Mouse (Mus musculus) limb, embryonic 11.5 days (tissue): ENCODE data around the gene Atoh1. TPM values are rescaled to one million over a fixed set of nuclear protein-coding genes. Genes with fewer than 3 reads are reported as not detected.

Experiments
- ATAC-seq: fragments of 200-750 bp; cut with Nextera tagmentation; 2 replicates; pipeline ENCODE4 v1.8.0; 2017; ENCODE audit warnings: low read depth; ENCODE audit not compliant: insufficient number of reproducible peaks, low FRiP score, low TSS enrichment
- DNase-seq: peaks from one replicate; pipeline ENCODE4 v3.0.0-alpha.2; 2015; ENCODE audit warnings: low spot score
- H3K27ac ChIP-seq: fragments of 300-500 bp; sonication (generic); replicated peaks from 2 replicates; pipeline ENCODE4 v1.5.1; 2014; ENCODE audit warnings: low read depth, mild to moderate bottlenecking, low read length
- H3K27me3 ChIP-seq: fragments of 300-500 bp; sonication (generic); 2 replicates; pipeline ENCODE4 v1.6.1; 2014; ENCODE audit warnings: mild to moderate bottlenecking, low read length, mixed read lengths; ENCODE audit not compliant: control insufficient read depth, insufficient read depth
- H3K36me3 ChIP-seq: fragments of 300-500 bp; sonication (generic); 2 replicates; pipeline ENCODE4 v1.6.1; 2014; ENCODE audit warnings: mild to moderate bottlenecking, low read length, moderate library complexity, mixed read lengths; ENCODE audit not compliant: control insufficient read depth, insufficient read depth
- H3K4me1 ChIP-seq: fragments of 300-500 bp; sonication (generic); 2 replicates; pipeline ENCODE4 v1.6.1; 2014; ENCODE audit warnings: low read length, mixed read lengths; ENCODE audit not compliant: control insufficient read depth, insufficient read depth
- H3K4me2 ChIP-seq: fragments of 300-500 bp; sonication (generic); 2 replicates; pipeline ENCODE4 v1.6.1; 2014; ENCODE audit warnings: low read depth, mild to moderate bottlenecking, moderate library complexity; ENCODE audit not compliant: severe bottlenecking
- H3K4me3 ChIP-seq: fragments of 300-500 bp; sonication (generic); 2 replicates; pipeline ENCODE4 v1.5.1; 2014; ENCODE audit warnings: low read depth, low read length
- H3K9ac ChIP-seq: fragments of 300-500 bp; sonication (generic); 2 replicates; pipeline ENCODE4 v1.6.1; 2014; ENCODE audit warnings: mild to moderate bottlenecking, low read length
- H3K9me3 ChIP-seq: fragments of 300-500 bp; sonication (generic); 2 replicates; pipeline ENCODE4 v1.6.1; 2016; ENCODE audit warnings: low read length; ENCODE audit not compliant: control insufficient read depth
- WGBS: fragments of 180-500 bp; shearing (Covaris S2); extraction: QIAGEN DNeasy Blood & Tissue Kit; methylation state at CpG from one replicate; pipeline ENCODE4 v1.1.7; 2014; 5-methylcytosine and 5-hydroxymethylcytosine counted together
- polyA plus RNA-seq: library from polyadenylated mRNA; unstranded; fragments of >200 nt; fragmentation: Nextera tagmentation; extraction: Ambion mirVana; gene quantifications from 2 replicates; pipeline ENCODE4 v1.2.1, GENCODE M21; 2014

The Atoh1 gene
- polyA plus RNA-seq: not detected in 2 replicates

- WGBS: under 1% methylated on average over 34 of the region's 34 CpGs
These were observed at the start of gene Atoh1 for GRCm38 (mm10) chr6:64728499-64729198. Gene Atoh1 (plus strand): TSS chr6:64729125.

DNA sequence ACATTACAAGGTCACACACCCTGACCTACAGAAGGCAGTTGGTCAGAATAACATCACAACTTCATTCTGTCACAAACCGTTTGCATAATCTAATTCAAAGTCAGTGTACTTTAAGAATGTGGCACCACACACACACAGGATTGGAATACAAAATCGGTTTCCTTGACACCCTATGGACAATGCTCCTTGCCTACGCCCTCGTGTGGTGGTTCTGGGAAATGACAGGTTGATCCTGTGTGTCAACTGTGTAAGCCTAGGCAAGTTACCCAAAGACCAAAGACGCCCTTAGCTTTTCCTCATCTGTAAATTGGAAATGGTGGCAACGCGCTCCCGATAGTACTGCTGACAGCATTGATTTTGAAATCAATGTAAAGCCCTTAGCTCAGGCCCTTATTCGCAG lies 45.0 kb upstream of the Atoh1 start:
- 0 out of 2 replicates have a peak, but pooled peaks have one; percentile 24 for ATAC-seq
- H3K27me3 ChIP-seq: no peaks in the 10 kb centered on the region

More at GRCm38 (mm10) chr6:64728499-64729198, at the start of gene Atoh1:
- Histone ChIP-seq H3K4me1 (peaks cover 9% of the 10 kb centered on the region), H3K9ac (no peak within 1 kb of the TSS), H3K36me3 (no peaks in the 10 kb centered on the region), H3K27me3 (peaks cover 53% of the 10 kb centered on the region), H3K4me3 (peak within 1 kb of the TSS; percentile 32), H3K4me2 (peak within 1 kb of the TSS; percentile 47), H3K27ac (no peak within 1 kb of the TSS), H3K9me3 (no peaks in the 10 kb centered on the region)
- ATAC-seq (peak; percentile 81), DNase-seq (peak; percentile 77)

GRCm38 (mm10) chr6:64684973-64685372 lies 44.0 kb upstream of the Atoh1 start:
- H3K4me1 ChIP-seq: no peaks in the 10 kb centered on the region
- no peak overlapping the region for H3K4me2 ChIP-seq
- H3K9ac ChIP-seq: no peak overlapping the region
- H3K9me3 ChIP-seq: no peaks in the 10 kb centered on the region
- no peaks in the 10 kb centered on the region for H3K27me3 ChIP-seq
- no peak overlapping the region for H3K27ac ChIP-seq
- ATAC-seq (no peak), DNase-seq (peak; percentile 68)
- H3K4me3 ChIP-seq: no peak overlapping the region
- no peaks in the 10 kb centered on the region for H3K36me3 ChIP-seq
- 9% methylated on average over 5 of the region's 5 CpGs for WGBS

More for the DNA sequence above, 45.0 kb upstream of the Atoh1 start:
- Histone ChIP-seq H3K27ac (no peak overlapping the region), H3K4me3 (no peak overlapping the region), H3K4me2 (no peak overlapping the region), H3K4me1 (no peaks in the 10 kb centered on the region), H3K36me3 (no peaks in the 10 kb centered on the region), H3K9ac (no peak overlapping the region), H3K9me3 (no peaks in the 10 kb centered on the region)
- peak; percentile 58 for DNase-seq
- 33% methylated on average over 9 of the region's 9 CpGs for WGBS

DNA sequence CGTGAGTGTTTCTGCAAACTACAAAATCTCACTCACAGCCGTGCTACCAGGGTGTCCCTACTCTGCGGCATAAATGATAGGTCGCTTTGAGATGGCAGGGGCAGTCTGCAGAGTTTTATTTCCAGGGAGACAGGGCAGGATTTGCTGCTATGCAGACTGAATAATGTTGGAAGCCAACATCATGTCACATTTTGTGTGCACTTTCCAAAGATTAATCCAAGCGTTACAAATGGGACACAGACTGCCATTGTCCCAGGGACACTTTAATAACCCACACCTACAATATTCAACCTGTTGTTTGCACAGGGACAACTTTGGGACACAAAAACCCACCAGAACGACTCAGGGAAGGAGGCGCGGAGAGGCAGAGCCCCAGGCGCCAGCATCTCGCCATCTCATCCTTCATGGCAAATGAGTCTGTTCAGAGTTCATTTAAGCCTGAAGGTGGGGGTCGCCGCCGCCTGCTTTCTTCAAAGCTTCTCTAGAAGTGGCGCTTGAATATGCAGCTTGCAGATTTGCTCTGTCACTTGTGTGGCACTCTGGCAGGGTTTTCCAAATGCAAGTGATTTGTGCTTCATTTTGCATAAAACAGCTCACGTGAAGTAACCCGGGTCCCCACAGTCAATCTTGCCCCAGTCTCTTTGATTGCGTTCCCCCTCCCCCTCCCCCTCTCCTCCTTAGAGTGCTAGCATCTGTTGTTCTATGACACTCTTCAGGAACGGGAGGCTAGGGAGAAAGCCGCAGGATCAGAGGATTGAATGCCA lies 40.6 kb upstream of the Atoh1 start:
- Histone ChIP-seq H3K9me3 (no peaks in the 10 kb centered on the region), H3K4me1 (no peaks in the 10 kb centered on the region), H3K36me3 (no peaks in the 10 kb centered on the region), H3K4me3 (no peak overlapping the region), H3K9ac (no peak overlapping the region), H3K4me2 (peak overlapping the region; percentile 30), H3K27ac (no peak overlapping the region), H3K27me3 (no peaks in the 10 kb centered on the region)
- no peak for ATAC-seq
- WGBS: 7% methylated on average over 19 of the region's 19 CpGs
- DNase-seq: peak; percentile 26

- 59% methylated on average over 7 of the region's 7 CpGs for WGBS
- DNase-seq (no peak), ATAC-seq (no peak)
- Histone ChIP-seq H3K4me2 (no peak overlapping the region), H3K27me3 (no peaks in the 10 kb centered on the region), H3K27ac (no peak overlapping the region), H3K9ac (no peak overlapping the region), H3K4me3 (no peak overlapping the region), H3K9me3 (no peaks in the 10 kb centered on the region), H3K36me3 (no peaks in the 10 kb centered on the region), H3K4me1 (no peaks in the 10 kb centered on the region)
These were observed 34.2 kb upstream of the Atoh1 start for GRCm38 (mm10) chr6:64694688-64695087.

GRCm38 (mm10) chr6:64703659-64704058 lies 25.3 kb upstream of the Atoh1 start:
- DNase-seq (no peak), ATAC-seq (no peak)
- Histone ChIP-seq H3K4me2 (no peak overlapping the region), H3K9me3 (no peaks in the 10 kb centered on the region), H3K4me3 (no peak overlapping the region), H3K27ac (no peak overlapping the region), H3K4me1 (no peaks in the 10 kb centered on the region), H3K9ac (no peak overlapping the region), H3K36me3 (no peaks in the 10 kb centered on the region), H3K27me3 (no peaks in the 10 kb centered on the region)
- WGBS: 89% methylated on average over 2 of the region's 2 CpGs

GRCm38 (mm10) chr6:64727751-64728403 lies 1.0 kb upstream of the Atoh1 start:
- no peaks in the 10 kb centered on the region for H3K36me3 ChIP-seq
- peak; percentile 50; the same call in 1 of the 2 replicates for ATAC-seq
- under 1% methylated on average over 29 of the region's 29 CpGs for WGBS
- peaks cover 9% of the 10 kb centered on the region for H3K4me1 ChIP-seq
- peak overlapping the region; percentile 47 for H3K4me2 ChIP-seq
- peak; percentile 49 for DNase-seq
- no peak overlapping the region for H3K9ac ChIP-seq
- peak overlapping the region; percentile 32 for H3K4me3 ChIP-seq
- H3K27me3 ChIP-seq: peaks cover 47% of the 10 kb centered on the region
- no peaks in the 10 kb centered on the region for H3K9me3 ChIP-seq
- no peak overlapping the region for H3K27ac ChIP-seq
